Mouse (Mus musculus): ENCODE data around the gene Lats2.
"Not testable (repeated sequence)": the region's sequence is repeated elsewhere in the genome, so short reads cannot be mapped to it uniquely, and the experiment has no call there.

The Lats2 gene

GRCm38 (mm10) chr14:57694246-57694645, 63.9 kb downstream of the Lats2 start:
- DNase-seq (ENCODE audit: low read depth, low spot score): no peak

- DNase-seq (ENCODE audit: low read depth, low spot score): no peak
Measured at GRCm38 (mm10) chr14:57692517-57693130, 65.6 kb downstream of the Lats2 start.

GRCm38 (mm10) chr14:57691316-57691715, 66.9 kb downstream of the Lats2 start:
- DNase-seq (ENCODE audit: low read depth, low spot score): no peak

- no peak for DNase-seq (ENCODE audit: low read depth, low spot score)
Measured at GRCm38 (mm10) chr14:57690681-57691080, 67.5 kb downstream of the Lats2 start.

GRCm38 (mm10) chr14:57688066-57688465, 70.1 kb downstream of the Lats2 start:
- not testable (repeated sequence) for DNase-seq (ENCODE audit: low read depth, low spot score)

GRCm38 (mm10) chr14:57687441-57687840, 70.7 kb downstream of the Lats2 start:
- DNase-seq (ENCODE audit: low read depth, low spot score): no peak

- DNase-seq (ENCODE audit: low read depth, low spot score): no peak
Measured at GRCm38 (mm10) chr14:57686647-57687046, 71.5 kb downstream of the Lats2 start.

GRCm38 (mm10) chr14:57684579-57684978, 73.6 kb downstream of the Lats2 start:
- DNase-seq (ENCODE audit: low read depth, low spot score): no peak

GRCm38 (mm10) chr14:57682751-57683150, 75.4 kb downstream of the Lats2 start:
- no peak for DNase-seq (ENCODE audit: low read depth, low spot score)

GRCm38 (mm10) chr14:57679958-57680535, 78.1 kb downstream of the Lats2 start:
- DNase-seq (ENCODE audit: low read depth, low spot score): peak; percentile 69

- DNase-seq (ENCODE audit: low read depth, low spot score): no peak
Measured at GRCm38 (mm10) chr14:57679523-57679922, 78.7 kb downstream of the Lats2 start.

GRCm38 (mm10) chr14:57675481-57675880, 82.7 kb downstream of the Lats2 start:
- no peak for DNase-seq (ENCODE audit: low read depth, low spot score)

GRCm38 (mm10) chr14:57665628-57665950, 92.6 kb downstream of the Lats2 start:
- no peak for DNase-seq (ENCODE audit: low read depth, low spot score)

- peak; percentile 67 for DNase-seq (ENCODE audit: low read depth, low spot score)
Measured at GRCm38 (mm10) chr14:57664822-57665627, 93.2 kb downstream of the Lats2 start, which contains the start of gene Xpo4. Xpo4 (minus strand) TSS chr14:57665430.

GRCm38 (mm10) chr14:57664311-57664821, 93.8 kb downstream of the Lats2 start:
- DNase-seq (ENCODE audit: low read depth, low spot score): no peak

- DNase-seq (ENCODE audit: low read depth, low spot score): no peak
Measured at GRCm38 (mm10) chr14:57663630-57664029, 94.6 kb downstream of the Lats2 start.

GRCm38 (mm10) chr14:57658301-57658700, 99.9 kb downstream of the Lats2 start:
- DNase-seq (ENCODE audit: low read depth, low spot score): no peak

GRCm38 (mm10) chr14:57657500-57657899, 100.7 kb downstream of the Lats2 start:
- DNase-seq (ENCODE audit: low read depth, low spot score): no peak

- DNase-seq (ENCODE audit: low read depth, low spot score): not testable (repeated sequence)
Measured at GRCm38 (mm10) chr14:57656519-57656918, 101.7 kb downstream of the Lats2 start.

GRCm38 (mm10) chr14:57649501-57649900, 108.7 kb downstream of the Lats2 start:
- no peak for DNase-seq (ENCODE audit: low read depth, low spot score)

GRCm38 (mm10) chr14:57646155-57646554, 112.0 kb downstream of the Lats2 start:
- DNase-seq (ENCODE audit: low read depth, low spot score): no peak
